20 mouse cellular contexts compared by ENCODE assay signal in the genomic region with DNA sequence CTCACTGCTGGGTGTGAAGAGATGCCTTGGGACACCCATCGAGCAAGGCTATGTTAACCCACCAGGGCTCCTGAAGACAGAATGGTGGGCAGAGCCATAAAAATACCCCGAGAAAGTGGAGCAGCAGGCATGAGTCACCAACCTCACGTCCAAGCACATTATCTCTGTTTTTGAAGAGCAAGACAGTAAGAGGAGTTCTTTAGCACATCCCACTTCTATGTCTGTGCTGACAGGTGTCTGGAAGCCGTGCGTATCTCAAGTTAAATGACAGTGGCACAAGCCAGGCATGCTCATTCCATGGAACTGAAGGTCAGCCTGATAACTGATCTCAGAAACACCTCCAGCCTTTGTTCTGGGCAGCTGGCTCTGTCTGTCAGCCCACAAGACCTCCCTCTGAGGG.
A peak's percentile ranks its signal among the peaks of the same experiment; 100 is the strongest.
DNase-seq lines count a peak whose midpoint lies in the region; ATAC-seq lines count a peak whose summit lies in the region.
"Had no signal": no experiment of that assay in that cellular context is flagged by ENCODE, and none has a peak within 500 bp of the region (broad histone marks: within the 10 kb centered on the region; RNA-seq: fewer than 3 reads in every experiment).

No protein-coding gene starts in this region.

- ATAC-seq in frontal cortex, adult (ENCODE audit: low TSS enrichment): peak; percentile 92
- no peak for ATAC-seq in granulocyte monocyte progenitor cell, adult 5-6 weeks (replicated peaks; ENCODE audit: poor library complexity, severe bottlenecking)
- ATAC-seq: CD4-positive, CD25-positive, alpha-beta regulatory T cell, adult 4 months; intestine, embryonic 15.5 days; liver, postnatal 0 days; midbrain, embryonic 16.5 days; Patski had no signal

- intact Hi-C loops in left cerebral cortex, postnatal 4 days (cut with DNase I): no loop called here

- no peak for DNase-seq in frontal cortex, postnatal 25 days (ENCODE audit: low spot score in 2 of 2)
- DNase-seq in left cerebral cortex, adult 11 months (ENCODE audit: low spot score): peak; percentile 44
- DNase-seq in left cerebral cortex, postnatal 4 days: no peak
- peak; percentile 58 to 78 for DNase-seq in left cerebral cortex, adult 9 months (ENCODE audit: low spot score in 2 of 2)
- no peak for DNase-seq in cerebellum, adult 9-11 months
- DNase-seq: cerebellum, adult 11-12 months; cerebellum, postnatal 36 days; gastrocnemius, postnatal 25 days; heart, postnatal 14 days; kidney, adult 9 months; kidney, postnatal 25 days; liver, postnatal 0 days; lung, postnatal 10 days; thymus, postnatal 25 days had no signal

Comparison
In these comparisons a context has a peak if more than half of its experiments do, and no peak if none do; other contexts are left out.
1. DNase-seq: peak in left cerebral cortex, adult 11 months (single experiment) and left cerebral cortex, adult 9 months (2 of 2); none in frontal cortex, postnatal 25 days (0 of 2), left cerebral cortex, postnatal 4 days (single experiment) and cerebellum, adult 9-11 months (single experiment).